Mouse (Mus musculus): Measurements from ENCODE around the gene Olfr1357.

DNA sequence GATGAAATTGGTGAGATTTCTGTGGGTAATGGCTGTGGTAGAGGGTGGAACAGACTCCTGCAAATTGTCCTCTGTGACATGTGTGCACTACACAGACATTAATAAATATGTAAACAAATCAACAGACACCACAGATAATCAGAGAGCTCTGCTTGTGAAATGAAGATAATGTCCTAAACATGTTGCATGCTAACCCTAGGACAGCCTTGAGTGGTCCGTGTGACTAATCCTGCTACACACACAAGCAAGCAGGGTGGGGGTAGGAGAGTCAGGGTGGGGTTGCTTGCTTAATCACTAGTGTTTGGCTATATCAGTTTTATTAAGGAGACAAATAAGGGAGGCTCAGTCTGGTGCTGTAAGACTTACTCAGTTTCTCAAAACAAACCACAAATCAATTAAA lies 43.3 kb upstream of the Olfr1357 start:
- TF ChIP-seq CTCF (IDR thresholded peaks at IDR 0.05; ENCODE audit: borderline replicate concordance, insufficient read depth, low read depth, low read length), result no peak
- TF ChIP-seq POLR2A (IDR thresholded peaks at IDR 0.05; ENCODE audit: borderline replicate concordance, insufficient read depth, low read length), result no peak

Measured in cerebellum, adult 2 months (tissue).